Mouse (Mus musculus) gastrocnemius, postnatal 14 days (tissue): ENCODE measurements around the gene Ehhadh. TPM values are rescaled to one million over a fixed set of nuclear protein-coding genes. Genes with fewer than 3 reads are reported as not detected.
A peak's percentile ranks its signal among the peaks of the same experiment; 100 is the strongest.
"Not testable (repeated sequence)": the region's sequence is repeated elsewhere in the genome, so short reads cannot be mapped to it uniquely, and the experiment has no call there.

Experiments used
- DNase-seq: peaks from one replicate; pipeline ENCODE4 v3.0.0; 2021; ENCODE audit warnings: mixed read lengths
- intact Hi-C: fragments of 180-260 bp; cut with DNase I; formaldehyde crosslinking; loops from one replicate; pipeline ENCODE4 v1.15.1; 2025; ENCODE audit warnings: low total_unique reads
- long read RNA-seq, 2 experiments: library from polyadenylated mRNA; stranded (forward); transcript quantifications; one replicate each; pipeline ENCODE4 v2.0.0; 2021
- total RNA-seq, 2 experiments: library from RNA; stranded (reverse); gene quantifications; 2 replicates each; pipeline ENCODE4 v1.2.3; 2021

Gene Ehhadh
- total RNA-seq: 1 to 10 TPM; 3.2 to 3.7 TPM
- long read RNA-seq, experiment 1, partial matches to known transcripts: 1 of 3 reads
- long read RNA-seq, experiment 1, other reads (novel, unspliced or antisense): 0 of 3 reads
- long read RNA-seq, experiment 2, partial matches to known transcripts: 0 of 3 reads
- long read RNA-seq, experiment 2, other reads (novel, unspliced or antisense): 2 of 3 reads

- intact Hi-C loops: no loop called here
- peak; percentile 76 for DNase-seq
Observed at GRCm38 (mm10) chr16:21787516-21788353, at the start of gene Ehhadh. Gene Ehhadh, minus strand, starts transcription at chr16:21787807.

DNA sequence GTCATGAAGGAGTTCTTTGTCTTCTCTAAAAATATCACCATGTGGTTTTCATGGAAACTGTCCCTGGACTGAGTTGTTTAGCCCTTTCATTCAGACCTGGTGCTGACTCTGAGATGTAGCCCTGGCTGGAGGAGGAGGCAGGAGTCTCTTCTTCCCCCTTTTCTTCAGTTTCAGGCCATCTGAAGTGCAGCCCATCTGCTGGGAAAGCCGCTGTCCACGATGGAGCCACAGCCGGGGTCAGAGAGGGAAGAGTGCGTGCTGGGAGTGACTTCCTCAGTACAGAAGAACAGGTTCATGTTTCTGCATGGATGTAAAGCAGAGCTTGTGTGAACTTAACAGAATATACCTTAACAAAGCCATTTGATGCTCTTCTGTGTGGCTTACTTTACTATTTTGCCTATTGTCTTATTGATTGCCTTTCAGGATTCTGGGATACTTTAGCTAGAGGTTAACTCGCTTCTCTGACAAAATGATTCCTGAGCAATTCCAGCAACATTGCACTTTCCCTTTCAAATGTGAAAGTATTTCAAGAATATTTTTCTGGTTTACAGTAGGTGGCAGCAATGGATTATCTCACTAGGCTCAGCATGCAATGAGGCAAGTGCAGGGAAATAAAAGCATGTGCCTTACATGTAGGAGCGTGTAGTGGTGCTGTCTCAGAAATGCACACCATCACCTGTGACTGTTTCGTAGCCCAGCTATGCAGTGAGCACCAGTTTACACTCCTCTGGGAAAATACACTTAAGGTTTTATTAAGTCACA lies 48.9 kb upstream of the Ehhadh start:
- intact Hi-C loops: loop anchor here (5.0 kb wide), 1 partner anchor 186 kb away; no protein-coding TSS in a partner anchor
- no peak for DNase-seq

DNA sequence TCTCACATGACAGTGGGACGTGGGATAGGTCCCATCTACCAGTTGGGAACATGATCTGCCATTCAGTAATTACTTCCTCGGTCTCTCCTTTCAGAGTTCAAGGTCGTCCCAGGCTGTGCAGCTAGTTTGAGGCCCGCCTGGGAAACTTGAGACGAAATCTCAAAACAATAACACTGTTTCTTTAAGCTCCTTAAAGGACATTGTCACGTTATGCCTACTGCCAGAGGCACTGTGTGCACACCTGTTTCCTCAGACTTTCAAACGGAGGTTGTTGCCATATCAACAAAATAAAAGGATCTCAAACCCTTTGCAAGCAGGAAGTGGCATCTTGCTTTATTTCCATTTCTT lies 48.0 kb upstream of the Ehhadh start:
- intact Hi-C loops: loop anchor here (5.0 kb wide), 1 partner anchor 187 kb away; no protein-coding TSS in a partner anchor
- no peak for DNase-seq

- no peak for DNase-seq
- intact Hi-C loops: loop anchor here (5.0 kb wide), 2 partner anchors 187 to 287 kb away; no protein-coding TSS in a partner anchor
Observed at GRCm38 (mm10) chr16:21834866-21835583, 47.4 kb upstream of the Ehhadh start.

GRCm38 (mm10) chr16:21833970-21834369 lies 46.4 kb upstream of the Ehhadh start:
- intact Hi-C loops: loop anchor here (5.0 kb wide), 1 partner anchor 288 kb away; no protein-coding TSS in a partner anchor

GRCm38 (mm10) chr16:21833469-21833868 lies 45.9 kb upstream of the Ehhadh start:
- intact Hi-C loops: loop anchor here (5.0 kb wide), 1 partner anchor 289 kb away; no protein-coding TSS in a partner anchor
- DNase-seq: no peak

More at GRCm38 (mm10) chr16:21833970-21834369, 46.4 kb upstream of the Ehhadh start:
- DNase-seq: no peak

DNA sequence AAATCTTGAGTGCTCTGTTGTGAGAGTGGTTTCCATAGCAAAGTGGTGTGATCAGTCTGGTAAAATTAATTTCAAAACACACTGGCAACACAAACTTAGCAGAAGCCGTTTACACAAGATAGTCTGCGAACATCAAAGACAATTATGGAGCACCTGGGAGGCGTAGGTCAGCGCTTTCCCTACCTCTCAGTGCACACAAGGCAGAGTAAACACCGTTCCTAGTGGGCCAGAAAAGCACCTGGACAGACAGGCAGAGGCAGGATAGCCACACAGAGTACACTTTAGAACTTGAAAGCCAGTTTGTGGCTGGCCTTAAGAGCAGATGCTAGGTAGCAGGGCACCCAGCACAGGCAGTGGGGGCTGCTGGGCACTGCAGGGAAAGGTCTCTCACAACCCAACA lies 44.2 kb upstream of the Ehhadh start:
- intact Hi-C loops: loop anchor here (5.0 kb wide), 1 partner anchor 291 kb away; no protein-coding TSS in a partner anchor

GRCm38 (mm10) chr16:21830784-21831183 lies 43.2 kb upstream of the Ehhadh start:
- no peak for DNase-seq
- intact Hi-C loops: loop anchor here (5.0 kb wide), 1 partner anchor 292 kb away; no protein-coding TSS in a partner anchor

More for the DNA sequence above, 44.2 kb upstream of the Ehhadh start:
- DNase-seq: no peak

DNA sequence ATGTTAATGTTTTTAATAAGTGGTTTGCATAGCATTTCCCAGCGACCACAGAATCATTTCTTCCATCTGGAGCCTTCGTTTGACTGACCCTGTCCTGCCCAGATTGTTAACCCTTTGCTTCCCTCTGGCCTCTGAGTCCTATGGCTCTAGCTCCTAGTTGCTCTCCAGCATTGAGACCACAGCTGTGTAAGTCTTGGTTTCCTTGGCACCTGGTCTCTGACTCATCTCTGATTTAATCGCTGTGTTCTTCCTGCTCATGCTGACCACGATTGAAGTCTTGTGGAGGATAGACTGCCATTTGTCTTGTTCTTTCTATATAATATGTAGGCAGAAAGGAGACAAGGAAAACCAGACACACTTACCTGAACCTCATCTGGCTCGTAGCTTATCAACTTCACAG lies 42.1 kb upstream of the Ehhadh start:
- intact Hi-C loops: loop anchor here (5.0 kb wide), 1 partner anchor 293 kb away; no protein-coding TSS in a partner anchor
- no peak for DNase-seq

- intact Hi-C loops: no loop called here
- no peak for DNase-seq
Observed at GRCm38 (mm10) chr16:21827581-21827980, 40.0 kb upstream of the Ehhadh start.

GRCm38 (mm10) chr16:21827153-21827552 lies 39.5 kb upstream of the Ehhadh start:
- intact Hi-C loops: no loop called here
- no peak for DNase-seq

- DNase-seq: no peak
- intact Hi-C loops: no loop called here
Observed at GRCm38 (mm10) chr16:21825612-21826031, 38.0 kb upstream of the Ehhadh start.

GRCm38 (mm10) chr16:21818629-21819028 lies 31.0 kb upstream of the Ehhadh start:
- no peak for DNase-seq
- intact Hi-C loops: no loop called here

GRCm38 (mm10) chr16:21818132-21818531 lies 30.5 kb upstream of the Ehhadh start:
- intact Hi-C loops: no loop called here
- DNase-seq: peak; percentile 15

- DNase-seq: no peak
- intact Hi-C loops: no loop called here
Observed at GRCm38 (mm10) chr16:21815669-21816010, 28.0 kb upstream of the Ehhadh start.

DNA sequence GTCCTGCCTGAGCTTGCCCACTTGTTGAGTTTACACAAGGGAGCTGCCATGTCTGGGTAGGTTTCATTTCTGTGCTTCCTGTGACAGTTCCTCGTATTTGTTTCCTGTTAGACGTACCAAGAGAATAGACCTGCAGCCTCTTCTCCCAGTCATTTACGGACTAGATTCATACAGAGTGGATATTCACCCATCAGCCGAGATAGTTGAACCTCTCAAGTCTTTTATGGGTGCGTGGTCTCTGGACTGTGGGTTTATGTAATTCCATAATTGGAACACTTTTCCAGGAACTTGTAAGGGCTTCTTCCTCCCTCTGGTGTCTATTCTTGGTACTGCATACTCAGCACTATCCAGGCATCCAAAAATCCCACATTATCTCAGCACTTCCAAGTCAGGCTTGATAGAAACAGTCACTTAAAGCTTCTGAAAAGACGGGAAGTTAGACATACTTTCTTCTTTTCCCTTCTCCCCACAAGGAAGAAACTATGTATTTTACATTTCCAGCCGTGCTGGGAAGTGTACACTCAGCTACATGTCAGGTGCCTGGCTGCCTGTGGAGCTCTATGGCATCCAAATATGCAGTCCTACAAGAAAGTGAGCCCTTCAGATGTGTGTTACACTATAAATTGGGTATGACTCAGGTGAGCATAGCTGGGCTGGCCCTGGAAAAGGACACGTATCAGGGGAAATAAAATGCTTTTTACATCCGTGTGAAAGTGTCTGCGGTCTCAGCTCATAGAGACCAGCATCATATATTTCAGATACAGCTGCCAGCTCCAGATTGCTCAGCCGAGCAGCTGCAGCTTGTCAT lies 27.5 kb upstream of the Ehhadh start:
- intact Hi-C loops: loop anchor here (5.0 kb wide), 1 partner anchor 43 kb away; no protein-coding TSS in a partner anchor
- no peak for DNase-seq

GRCm38 (mm10) chr16:21813164-21813834 lies 25.7 kb upstream of the Ehhadh start:
- intact Hi-C loops: loop anchor here (5.0 kb wide), 1 partner anchor 41 kb away; no protein-coding TSS in a partner anchor
- no peak for DNase-seq

DNA sequence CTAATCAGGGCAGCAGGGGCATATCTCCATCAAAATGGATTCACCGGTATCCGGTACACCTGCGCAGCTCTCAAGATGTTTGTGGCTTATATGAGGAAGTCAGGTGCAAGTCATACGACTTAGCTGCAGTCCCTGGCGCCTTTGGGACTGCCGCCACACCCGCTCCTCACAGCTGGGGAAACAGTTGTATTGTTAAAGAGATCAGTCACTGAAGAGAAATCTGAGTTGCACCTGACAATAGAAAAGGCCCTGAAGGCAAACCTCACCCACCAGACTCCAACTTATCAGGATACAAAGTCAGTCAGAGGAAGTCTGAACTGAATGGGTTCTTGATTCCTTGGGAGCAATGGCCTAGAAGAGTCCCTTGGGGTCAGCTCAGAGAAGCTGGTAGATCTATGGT lies 20.2 kb upstream of the Ehhadh start:
- intact Hi-C loops, DNase-seq: not testable (repeated sequence)
